Mouse (Mus musculus) Patski (cell line): ENCODE data around the gene Gjb3. TPM values are rescaled to one million over a fixed set of nuclear protein-coding genes. Genes with fewer than 3 reads are reported as not detected.

Experiments
- ATAC-seq: fragments of 100-300 bp; one replicate; pipeline ENCODE4 v1.8.0; 2021
- CTCF ChIA-PET: fragments of 350-600 bp; sonication (Branson Sonifier 250); formaldehyde crosslinking; loops from one replicate; lab custom pipeline; 2022; ENCODE audit warnings: inconsistent platforms; lab: Charles Lee
- POLR2A ChIA-PET: fragments of 350-600 bp; sonication (Branson Sonifier 250); formaldehyde crosslinking; loops from one replicate; lab custom pipeline; 2022; ENCODE audit warnings: antibody characterized with exemption, inconsistent platforms; lab: Charles Lee
- DNase-seq: peaks from one replicate; pipeline ENCODE4 v3.0.0-alpha.2; 2011; ENCODE audit warnings: low read depth, low spot score
- H3K27me3 ChIP-seq: fragments of 371-371 bp; one replicate; pipeline ENCODE4 v1.5.1; 2021
- CTCF ChIP-seq: fragments of 100-300 bp; IDR thresholded peaks from one replicate; pipeline ENCODE4 v1.5.1; 2021
- in situ Hi-C: fragments of 300-500 bp; cut with MboI; formaldehyde crosslinking; loops from 3 replicates; pipeline ENCODE4 v1.11.1; 2018; ENCODE audit warnings: low pct_unique_long_range_greater_than_20kb, mixed read lengths
- polyA plus RNA-seq: library from polyadenylated mRNA; unstranded; gene quantifications from one replicate; pipeline ENCODE4 v1.2.3, GENCODE M21; 2021

Gene Gjb3
- polyA plus RNA-seq, 1 experiment from 2014 or later, result 0.05 TPM

- no peak for DNase-seq
- POLR2A ChIA-PET, result no interaction called here
- no peak for TF ChIP-seq CTCF
- in situ Hi-C loops, result no loop called here
- CTCF ChIA-PET, result interaction anchor here (1.2 to 1.6 kb wide), 2 partner anchors 10 to 12 kb away, joined by 3 to 4 read pairs; partner anchors contain the start of gene Gja4
- H3K27me3 ChIP-seq, result no peaks in the 10 kb centered on the region
- ATAC-seq, result no peak
Observed at GRCm38 (mm10) chr4:127323651-127324050, 7.0 kb downstream of the Gjb3 start.

GRCm38 (mm10) chr4:127319613-127320012 lies 11.0 kb downstream of the Gjb3 start:
- no peaks in the 10 kb centered on the region for H3K27me3 ChIP-seq
- peak; percentile 78 for TF ChIP-seq CTCF
- ATAC-seq (no peak), DNase-seq (no peak)
- CTCF ChIA-PET, result no interaction called here
- POLR2A ChIA-PET, result no interaction called here
- in situ Hi-C loops, result loop anchor here (5.0 kb wide), 1 partner anchor 67 kb away; no protein-coding TSS in a partner anchor

DNA sequence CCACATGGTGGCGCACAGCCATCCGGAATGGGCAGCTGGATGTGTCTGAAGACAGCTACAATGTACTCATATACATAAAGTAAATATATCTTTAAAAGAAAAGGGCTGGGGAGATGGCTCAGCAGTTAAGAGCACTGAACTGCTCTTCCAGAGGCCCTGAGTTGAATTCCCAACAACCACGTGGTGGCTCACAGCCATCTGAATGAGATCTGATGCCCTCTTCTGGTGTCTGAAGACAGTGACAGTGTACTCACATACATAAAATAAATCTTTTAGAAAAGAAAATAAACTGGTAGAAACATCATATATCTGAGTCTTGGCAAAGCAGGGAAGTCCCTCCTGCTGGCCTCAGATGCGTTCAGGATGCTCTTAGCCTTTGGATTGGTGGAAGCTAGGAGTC lies 13.5 kb downstream of the Gjb3 start:
- in situ Hi-C loops, result loop anchor here (5.0 kb wide), 1 partner anchor 65 kb away; no protein-coding TSS in a partner anchor
- ChIA-PET POLR2A (no interaction called here), CTCF (no interaction called here)
- no peak for ATAC-seq
- TF ChIP-seq CTCF, result peak; percentile 19
- no peak for DNase-seq
- peaks cover 2% of the 10 kb centered on the region for H3K27me3 ChIP-seq

- no peak for TF ChIP-seq CTCF
- CTCF ChIA-PET, result interaction anchor here (0.8 kb wide), 1 partner anchor 65 kb away, joined by 3 read pairs; no protein-coding TSS in a partner anchor
- in situ Hi-C loops, result loop anchor here (5.0 kb wide), 1 partner anchor 63 kb away; no protein-coding TSS in a partner anchor
- H3K27me3 ChIP-seq, result peaks cover 4% of the 10 kb centered on the region
- no peak for ATAC-seq
- no peak for DNase-seq
- POLR2A ChIA-PET, result no interaction called here
Observed at GRCm38 (mm10) chr4:127315753-127316152, 14.9 kb downstream of the Gjb3 start.

DNA sequence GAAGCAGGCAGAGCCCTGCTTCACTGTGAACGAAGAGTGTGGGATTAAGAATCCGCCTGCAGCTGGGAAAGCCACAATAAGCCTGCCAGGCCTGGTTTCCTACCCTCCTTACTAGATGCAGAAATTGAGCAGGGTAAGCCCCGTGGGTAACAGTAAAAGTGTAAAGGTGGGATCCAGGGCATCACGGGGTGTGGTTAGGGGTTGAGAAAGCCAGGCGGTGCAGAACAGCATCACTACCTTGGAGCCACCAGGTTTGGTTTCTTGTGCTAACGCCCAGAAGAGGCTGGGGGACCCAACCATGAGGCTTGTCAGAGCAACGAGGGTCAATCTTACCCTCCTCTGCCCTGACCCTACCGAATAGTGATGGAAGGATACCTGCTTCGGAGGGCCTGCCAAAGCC lies 16.1 kb downstream of the Gjb3 start:
- POLR2A ChIA-PET, result no interaction called here

GRCm38 (mm10) chr4:127313861-127314260 lies 16.8 kb downstream of the Gjb3 start, which contains the start of gene Gja4:
Gene Gja4 (minus strand): TSS chr4:127314039.
- in situ Hi-C loops, result no loop called here
- TF ChIP-seq CTCF, result peak; percentile 65

More for the DNA sequence above, 16.1 kb downstream of the Gjb3 start:
- in situ Hi-C loops, result no loop called here
- CTCF ChIA-PET, result interaction anchor here (1.3 to 1.4 kb wide), 2 partner anchors 9 to 12 kb away, joined by 3 to 4 read pairs; no protein-coding TSS in a partner anchor
- H3K27me3 ChIP-seq, result peaks cover 4% of the 10 kb centered on the region
- no peak for DNase-seq
- no peak for ATAC-seq
- no peak for TF ChIP-seq CTCF

DNA sequence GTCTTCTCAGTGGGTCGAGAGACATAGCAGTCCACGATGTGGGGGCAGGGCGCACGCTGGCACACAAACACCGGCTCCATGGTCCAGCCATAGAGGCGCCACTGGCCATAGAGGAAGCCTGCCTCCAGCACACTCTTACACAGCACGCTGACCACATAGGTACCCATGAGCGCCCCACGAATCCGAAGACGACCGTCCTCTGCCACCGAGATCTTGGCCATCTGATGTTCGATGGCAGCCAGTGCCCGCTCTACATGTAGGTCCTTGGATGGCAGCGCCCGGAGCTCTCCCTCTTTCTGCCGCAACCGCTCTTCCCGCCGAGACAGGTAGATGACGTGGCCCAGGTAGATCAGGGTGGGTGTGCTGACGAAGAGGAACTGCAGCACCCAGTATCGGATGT lies 18.3 kb downstream of the Gjb3 start:
- in situ Hi-C loops, result no loop called here
- peaks cover 4% of the 10 kb centered on the region for H3K27me3 ChIP-seq
- DNase-seq (no peak), ATAC-seq (no peak)
- ChIA-PET CTCF (no interaction called here), POLR2A (no interaction called here)
- no peak for TF ChIP-seq CTCF

More at GRCm38 (mm10) chr4:127313861-127314260, 16.8 kb downstream of the Gjb3 start, which contains the start of gene Gja4:
- CTCF ChIA-PET, result interaction anchor here (0.7 to 1.4 kb wide), 4 partner anchors 10 to 70 kb away, joined by 3 to 4 read pairs (median 3); partner anchors contain the start of gene Smim12
- POLR2A ChIA-PET, result no interaction called here
- ATAC-seq (peak; percentile 94), DNase-seq (no peak)
- peaks cover 4% of the 10 kb centered on the region for H3K27me3 ChIP-seq

- no peak for TF ChIP-seq CTCF
- in situ Hi-C loops, result no loop called here
- DNase-seq (no peak), ATAC-seq (no peak)
- peaks cover 4% of the 10 kb centered on the region for H3K27me3 ChIP-seq
- POLR2A ChIA-PET, result no interaction called here
- CTCF ChIA-PET, result no interaction called here
Observed at GRCm38 (mm10) chr4:127311561-127311960, 19.1 kb downstream of the Gjb3 start.

DNA sequence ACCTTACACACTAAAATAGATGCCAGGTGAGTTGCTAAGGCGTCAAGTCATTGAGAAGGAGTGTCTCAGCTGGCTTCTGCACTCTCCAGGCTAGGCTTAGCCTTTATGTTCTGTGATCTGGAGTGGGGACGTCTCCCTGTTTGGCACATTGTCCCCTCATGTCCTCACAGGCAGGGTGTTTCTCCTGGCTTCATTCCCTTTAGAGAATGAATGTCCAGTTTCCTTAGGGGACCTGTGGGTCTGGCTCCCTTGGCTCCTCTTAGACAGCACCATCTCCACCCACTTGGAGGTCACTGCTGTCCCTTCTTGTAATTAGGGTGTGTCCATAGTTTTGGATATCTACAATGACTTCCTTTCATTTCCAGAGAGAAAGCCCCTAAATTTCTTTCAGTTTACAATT lies 23.7 kb downstream of the Gjb3 start:
- no peak for TF ChIP-seq CTCF
- ATAC-seq (no peak), DNase-seq (no peak)
- in situ Hi-C loops, result no loop called here
- POLR2A ChIA-PET, result no interaction called here
- CTCF ChIA-PET, result no interaction called here
- no peaks in the 10 kb centered on the region for H3K27me3 ChIP-seq

GRCm38 (mm10) chr4:127303796-127304195 lies 26.8 kb downstream of the Gjb3 start:
- ChIA-PET CTCF (no interaction called here), POLR2A (no interaction called here)
- no peak for DNase-seq
- TF ChIP-seq CTCF, result no peak
- no peaks in the 10 kb centered on the region for H3K27me3 ChIP-seq
- in situ Hi-C loops, result no loop called here
- no peak for ATAC-seq

GRCm38 (mm10) chr4:127300503-127300902 lies 30.1 kb downstream of the Gjb3 start:
- ATAC-seq (no peak), DNase-seq (no peak)
- in situ Hi-C loops, result no loop called here
- no peaks in the 10 kb centered on the region for H3K27me3 ChIP-seq
- ChIA-PET CTCF (no interaction called here), POLR2A (no interaction called here)
- TF ChIP-seq CTCF, result no peak
